Mouse (Mus musculus) olfactory bulb, adult 2 months (tissue): ENCODE measurements around the gene Zc3h4.

ENCODE experiments used
- CTCF ChIP-seq: fragments of 200-500 bp; IDR thresholded peaks from 2 replicates; pipeline ENCODE4 v1.5.1; 2012; ENCODE audit warnings: low read depth, mild to moderate bottlenecking, low read length, moderate library complexity; ENCODE audit not compliant: insufficient read depth
- POLR2A ChIP-seq: fragments of 200-500 bp; IDR thresholded peaks from 2 replicates; pipeline ENCODE4 v1.6.1; 2012; ENCODE audit warnings: mild to moderate bottlenecking, low read depth, low read length, moderate library complexity; ENCODE audit not compliant: insufficient read depth

GRCm38 (mm10) chr7:16364319-16364718 is 36.4 kb upstream of the Zc3h4 start:
- TF ChIP-seq CTCF (no peak), POLR2A (no peak)
